Mouse (Mus musculus): ENCODE measurements around the gene Galnt7. TPM values are rescaled to one million over a fixed set of nuclear protein-coding genes. Genes with fewer than 3 reads are reported as not detected.
"Not testable (repeated sequence)": the region's sequence is repeated elsewhere in the genome, so short reads cannot be mapped to it uniquely, and the experiment has no call there.

Gene Galnt7
- polyA plus RNA-seq, 1 experiment from 2014 or later: 14.4 TPM

DNA sequence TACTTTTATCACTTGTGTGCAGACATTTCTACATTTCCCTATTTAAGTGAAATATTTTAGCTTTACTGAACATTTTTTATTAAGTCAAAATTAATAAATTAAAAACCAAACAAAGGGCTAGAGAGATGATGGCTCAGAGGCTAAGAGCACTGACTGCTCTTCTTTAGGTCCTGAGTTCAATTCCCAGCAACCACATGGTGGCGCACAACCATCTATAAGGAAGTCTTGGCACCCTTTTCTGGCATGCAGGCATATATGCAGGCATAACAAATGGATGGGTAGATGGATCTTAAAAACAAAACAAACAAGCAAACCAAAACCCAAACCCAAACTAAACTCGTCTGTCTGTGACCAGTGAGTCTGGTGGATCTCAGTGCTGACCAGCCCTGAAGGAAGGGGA, 120.6 kb downstream of the Galnt7 start:
- Histone ChIP-seq H3K27ac (ENCODE audit: low read depth) (no peak overlapping the region), H3K4me3 (ENCODE audit: low read depth, low read length) (no peak overlapping the region), H3K4me1 (ENCODE audit: insufficient read depth) (no peaks in the 10 kb centered on the region), H3K9ac (no peak overlapping the region), H3K4me2 (no peak overlapping the region), H3K36me3 (ENCODE audit: insufficient read depth) (no peaks in the 10 kb centered on the region), H3K27me3 (ENCODE audit: insufficient read depth, low read length) (no peaks in the 10 kb centered on the region), H3K9me3 (ENCODE audit: low read depth, low read length) (no peaks in the 10 kb centered on the region)
- ATAC-seq (ENCODE audit: insufficient read depth): no peak
- peak; percentile 58 for TF ChIP-seq CTCF (IDR thresholded peaks at IDR 0.05; ENCODE audit: low read depth)
- 58% methylated on average over 2 of the region's 2 CpGs for WGBS
- peak; percentile 66 for DNase-seq

DNA sequence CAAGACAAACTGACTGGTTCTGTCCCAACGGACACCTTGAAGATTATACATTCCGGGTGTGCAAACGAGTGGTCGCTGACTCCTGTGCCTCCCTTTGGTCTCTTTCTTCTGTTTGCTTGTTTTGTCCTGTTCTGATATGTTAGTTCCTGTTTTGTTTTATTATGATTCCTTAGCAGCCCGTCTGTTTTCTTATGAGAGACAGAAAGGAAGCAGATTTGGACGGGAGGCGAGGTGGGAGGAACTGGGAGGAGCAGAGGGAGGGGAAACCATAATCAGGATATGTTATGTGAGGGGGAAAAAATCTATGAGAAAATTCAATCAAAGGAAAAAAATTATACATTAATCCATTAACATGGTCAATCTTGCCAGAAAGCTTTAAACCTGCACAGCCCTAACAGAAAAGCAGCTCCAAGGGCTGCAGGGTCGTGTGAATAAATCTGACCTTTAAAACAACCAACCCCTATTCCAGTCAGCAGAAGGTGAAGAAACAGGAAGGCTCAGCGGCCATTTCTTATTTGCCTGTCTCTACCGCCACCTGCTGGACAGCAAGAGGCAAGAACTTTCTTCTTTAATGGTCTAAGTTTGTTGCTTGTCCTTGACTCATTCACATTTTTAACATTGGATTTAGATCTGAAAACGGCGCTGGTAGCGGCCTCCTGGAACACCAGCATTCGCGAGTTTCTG, 122.0 kb downstream of the Galnt7 start:
- H3K9me3 ChIP-seq (ENCODE audit: low read depth, low read length): no peaks in the 10 kb centered on the region
- H3K36me3 ChIP-seq (ENCODE audit: insufficient read depth): no peaks in the 10 kb centered on the region
- peak overlapping the region; percentile 31 for H3K4me2 ChIP-seq
- H3K27ac ChIP-seq (ENCODE audit: low read depth): peak overlapping the region; percentile 44; the same call in 1 of the 2 replicates
- peak; percentile 77 for ATAC-seq (ENCODE audit: insufficient read depth)
- WGBS: 18% methylated on average over 15 of the region's 15 CpGs
- peak; percentile 94 for TF ChIP-seq CTCF (IDR thresholded peaks at IDR 0.05; ENCODE audit: low read depth)
- H3K4me1 ChIP-seq (ENCODE audit: insufficient read depth): no peaks in the 10 kb centered on the region
- peak; percentile 94 for DNase-seq
- H3K27me3 ChIP-seq (ENCODE audit: insufficient read depth, low read length): no peaks in the 10 kb centered on the region
- 0 out of 2 replicates have a peak overlapping the region, but pooled peaks have one; percentile 7 for H3K4me3 ChIP-seq (ENCODE audit: low read depth, low read length)
- H3K9ac ChIP-seq: no peak overlapping the region

DNA sequence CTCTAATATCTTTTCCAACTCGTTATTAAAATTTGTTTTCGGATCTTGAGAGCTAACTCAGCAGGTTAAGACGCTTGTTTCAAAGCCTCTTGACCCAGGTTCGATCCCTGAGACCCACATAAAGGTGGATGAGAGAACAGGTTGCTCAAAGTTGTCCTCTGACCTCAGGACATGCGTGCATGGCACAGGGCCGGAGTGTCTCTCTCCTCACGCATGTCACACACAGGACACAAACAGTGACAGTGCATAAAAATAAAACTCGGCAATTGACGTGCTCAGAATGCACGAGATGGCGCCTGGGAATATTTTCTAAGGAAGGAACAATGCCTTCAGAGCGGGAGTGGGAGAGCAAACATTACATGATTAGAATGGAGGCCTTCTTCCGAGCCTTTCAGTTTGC, 122.6 kb downstream of the Galnt7 start:
- peak overlapping the region; percentile 31 for H3K4me2 ChIP-seq
- ATAC-seq (ENCODE audit: insufficient read depth): peak; percentile 47
- TF ChIP-seq CTCF (IDR thresholded peaks at IDR 0.05; ENCODE audit: low read depth): no peak
- DNase-seq: no peak
- H3K9me3 ChIP-seq (ENCODE audit: low read depth, low read length): no peaks in the 10 kb centered on the region
- H3K4me1 ChIP-seq (ENCODE audit: insufficient read depth): no peaks in the 10 kb centered on the region
- H3K27ac ChIP-seq (ENCODE audit: low read depth): peak overlapping the region; percentile 44; the same call in 1 of the 2 replicates
- 0 out of 2 replicates have a peak overlapping the region, but pooled peaks have one; percentile 7 for H3K4me3 ChIP-seq (ENCODE audit: low read depth, low read length)
- no peaks in the 10 kb centered on the region for H3K36me3 ChIP-seq (ENCODE audit: insufficient read depth)
- 69% methylated on average over 13 of the region's 13 CpGs for WGBS
- no peak overlapping the region for H3K9ac ChIP-seq
- no peaks in the 10 kb centered on the region for H3K27me3 ChIP-seq (ENCODE audit: insufficient read depth, low read length)

DNA sequence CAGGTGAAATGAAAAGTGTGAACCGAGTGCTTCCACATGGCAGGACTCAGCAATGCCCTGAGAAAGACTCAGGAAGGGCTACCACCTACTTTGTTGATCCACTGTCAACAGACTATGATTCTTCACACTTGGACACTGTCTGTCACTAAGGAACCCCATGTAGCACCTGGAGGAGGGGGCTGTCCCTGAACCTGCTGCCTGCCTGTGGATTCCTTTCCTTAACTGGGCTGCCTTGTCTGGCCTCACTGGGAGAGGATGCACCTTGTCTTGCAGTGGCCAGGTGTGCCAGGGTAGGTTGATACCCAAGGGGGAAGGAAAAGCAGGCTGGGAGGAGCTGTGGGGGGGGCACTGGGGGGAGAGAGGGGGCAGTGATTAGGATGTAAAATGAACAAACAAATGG, 124.8 kb downstream of the Galnt7 start:
- Histone ChIP-seq H3K4me2 (no peak overlapping the region), H3K9me3 (ENCODE audit: low read depth, low read length) (no peaks in the 10 kb centered on the region), H3K27me3 (ENCODE audit: insufficient read depth, low read length) (no peaks in the 10 kb centered on the region), H3K27ac (ENCODE audit: low read depth) (no peak overlapping the region), H3K36me3 (ENCODE audit: insufficient read depth) (no peaks in the 10 kb centered on the region), H3K4me1 (ENCODE audit: insufficient read depth) (no peaks in the 10 kb centered on the region), H3K4me3 (ENCODE audit: low read depth, low read length) (no peak overlapping the region), H3K9ac (no peak overlapping the region)
- ATAC-seq (ENCODE audit: insufficient read depth) (no peak), DNase-seq (no peak)
- 100% methylated on average over 1 of the region's 1 CpGs for WGBS
- no peak for TF ChIP-seq CTCF (IDR thresholded peaks at IDR 0.05; ENCODE audit: low read depth)

DNA sequence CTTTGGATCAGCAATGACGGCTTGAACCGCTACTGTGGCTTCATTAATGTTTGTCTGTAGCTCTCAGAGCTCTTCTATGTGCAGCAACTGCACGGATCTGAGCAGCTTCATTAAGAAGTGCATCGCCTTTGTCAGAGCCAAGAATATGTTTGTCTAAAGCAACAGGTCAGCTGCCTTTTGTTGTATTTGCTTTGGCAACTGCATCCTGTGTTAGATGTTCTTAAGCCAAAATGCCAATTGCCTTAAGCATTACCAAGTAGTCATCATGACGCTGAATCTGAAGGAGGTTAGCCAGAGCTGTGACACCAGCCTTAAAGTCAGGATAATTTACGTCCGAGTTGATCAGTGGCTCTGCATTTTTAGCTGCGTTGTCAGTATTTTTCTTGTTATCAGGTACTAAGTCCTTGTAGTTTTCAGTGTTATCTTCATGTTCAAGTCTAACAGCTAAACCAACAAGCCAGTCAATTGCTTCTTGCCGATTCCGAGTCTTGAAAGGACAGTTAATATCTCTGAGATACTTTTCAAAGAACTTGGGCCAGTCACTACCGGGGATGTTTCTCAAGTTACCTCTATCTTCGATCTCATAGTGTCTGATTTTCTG, 132.5 kb downstream of the Galnt7 start:
- no peak for ATAC-seq (ENCODE audit: insufficient read depth)
- H3K27ac ChIP-seq (ENCODE audit: low read depth): no peak overlapping the region
- no peaks in the 10 kb centered on the region for H3K27me3 ChIP-seq (ENCODE audit: insufficient read depth, low read length)
- DNase-seq: no peak
- H3K4me1 ChIP-seq (ENCODE audit: insufficient read depth): no peaks in the 10 kb centered on the region
- no peaks in the 10 kb centered on the region for H3K9me3 ChIP-seq (ENCODE audit: low read depth, low read length)
- H3K9ac ChIP-seq: no peak overlapping the region
- 80% methylated on average over 12 of the region's 12 CpGs for WGBS
- peaks cover 27% of the 10 kb centered on the region for H3K36me3 ChIP-seq (ENCODE audit: insufficient read depth)
- no peak overlapping the region for H3K4me2 ChIP-seq
- H3K4me3 ChIP-seq (ENCODE audit: low read depth, low read length): no peak overlapping the region
- TF ChIP-seq CTCF (IDR thresholded peaks at IDR 0.05; ENCODE audit: low read depth): no peak

DNA sequence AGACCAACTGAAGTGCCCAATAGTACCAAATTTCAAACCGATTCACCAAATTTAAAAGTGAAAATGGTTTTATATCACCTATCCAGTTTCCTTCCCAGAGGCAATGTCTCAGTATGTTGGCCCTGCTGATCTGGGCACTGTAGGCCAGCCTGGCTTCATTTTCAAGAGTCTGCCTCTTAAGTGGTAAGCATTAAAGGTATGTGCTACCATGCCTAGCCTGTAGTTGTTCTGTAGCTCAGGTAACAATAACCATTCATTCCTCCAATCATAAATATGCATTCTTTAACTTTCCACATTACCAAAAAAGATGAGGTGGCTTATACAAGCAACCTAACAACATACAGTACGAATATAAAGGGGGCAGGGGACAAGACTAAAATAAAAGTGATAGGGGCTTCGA, 135.1 kb downstream of the Galnt7 start:
- no peak overlapping the region for H3K27ac ChIP-seq (ENCODE audit: low read depth)
- TF ChIP-seq CTCF (IDR thresholded peaks at IDR 0.05; ENCODE audit: low read depth): no peak
- H3K9me3 ChIP-seq (ENCODE audit: low read depth, low read length): no peaks in the 10 kb centered on the region
- ATAC-seq (ENCODE audit: insufficient read depth): no peak; the same call in 1 of the 2 replicates
- H3K4me1 ChIP-seq (ENCODE audit: insufficient read depth): no peaks in the 10 kb centered on the region
- peaks cover 48% of the 10 kb centered on the region for H3K36me3 ChIP-seq (ENCODE audit: insufficient read depth)
- 80% methylated on average over 3 of the region's 3 CpGs for WGBS
- H3K4me2 ChIP-seq: no peak overlapping the region
- DNase-seq: no peak
- H3K4me3 ChIP-seq (ENCODE audit: low read depth, low read length): no peak overlapping the region
- H3K9ac ChIP-seq: no peak overlapping the region
- no peaks in the 10 kb centered on the region for H3K27me3 ChIP-seq (ENCODE audit: insufficient read depth, low read length)

DNA sequence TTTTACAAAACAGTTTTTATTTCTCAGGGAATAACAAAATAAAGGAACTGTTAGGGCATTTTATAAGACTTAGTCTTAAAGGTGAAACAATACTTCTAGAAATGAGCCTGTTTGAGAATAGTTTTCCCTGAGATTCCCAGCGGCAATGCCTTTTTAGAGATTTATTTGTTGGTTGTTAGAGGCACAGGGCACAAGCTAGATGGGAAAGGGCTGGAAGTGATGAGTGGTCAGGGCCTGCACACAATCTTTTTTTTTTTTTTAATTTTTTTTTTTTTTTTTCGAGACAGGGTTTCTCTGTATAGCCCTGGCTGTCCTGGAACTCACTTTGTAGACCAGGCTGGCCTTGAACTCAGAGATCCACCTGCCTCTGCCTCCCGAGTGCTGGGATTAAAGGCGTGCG, 136.1 kb downstream of the Galnt7 start:
- not testable (repeated sequence) for H3K4me3 ChIP-seq (ENCODE audit: low read depth, low read length); H3K9me3 ChIP-seq (ENCODE audit: low read depth, low read length); H3K4me1 ChIP-seq (ENCODE audit: insufficient read depth); H3K9ac ChIP-seq; H3K27ac ChIP-seq (ENCODE audit: low read depth); H3K4me2 ChIP-seq; H3K27me3 ChIP-seq (ENCODE audit: insufficient read depth, low read length); ATAC-seq (ENCODE audit: insufficient read depth)
- DNase-seq: peak; percentile 17
- 88% methylated on average over 5 of the region's 5 CpGs for WGBS
- H3K36me3 ChIP-seq (ENCODE audit: insufficient read depth): peaks cover 48% of the 10 kb centered on the region

DNA sequence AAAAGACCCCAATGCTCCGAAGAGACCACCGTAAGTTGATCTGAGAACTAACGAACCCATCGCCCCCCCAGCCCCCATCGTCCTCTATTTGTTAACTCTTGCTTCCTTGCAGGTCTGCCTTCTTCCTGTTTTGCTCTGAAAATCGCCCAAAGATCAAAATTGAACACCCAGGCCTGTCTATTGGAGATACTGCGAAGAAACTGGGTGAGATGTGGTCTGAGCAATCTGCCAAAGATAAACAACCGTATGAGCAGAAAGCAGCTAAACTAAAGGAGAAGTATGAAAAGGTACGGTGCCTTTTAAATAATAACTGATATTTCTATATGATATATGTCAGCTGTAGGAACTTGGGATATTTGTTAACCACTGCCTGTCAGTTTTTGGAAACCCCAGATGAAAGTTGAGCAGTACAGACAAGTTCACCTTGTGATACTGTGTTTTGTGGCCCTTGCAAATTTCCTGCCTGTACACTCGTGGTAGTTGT, 139.6 kb downstream of the Galnt7 start:
- Histone ChIP-seq H3K4me2 (peak overlapping the region; percentile 68), H3K27ac (ENCODE audit: low read depth) (peak overlapping the region; percentile 100; the same call in 1 of the 2 replicates), H3K9ac (peak overlapping the region; percentile 100), H3K4me3 (ENCODE audit: low read depth, low read length) (peak overlapping the region; percentile 93), H3K36me3 (ENCODE audit: insufficient read depth) (peaks cover 48% of the 10 kb centered on the region)
- not testable (repeated sequence) for H3K9me3 ChIP-seq (ENCODE audit: low read depth, low read length); ATAC-seq (ENCODE audit: insufficient read depth); DNase-seq; H3K27me3 ChIP-seq (ENCODE audit: insufficient read depth, low read length); H3K4me1 ChIP-seq (ENCODE audit: insufficient read depth)
- 4% methylated on average over 10 of the region's 10 CpGs for WGBS

Measured in lung, embryonic 14.5 days (tissue).